Mouse (Mus musculus): ENCODE data around the gene Prn.

GRCm38 (mm10) chr2:131954835-131955234 is 45.1 kb downstream of the Prn start:
- TF ChIP-seq CTCF (IDR thresholded peaks at IDR 0.05; ENCODE audit: insufficient read depth, low read length) (no peak), POLR2A (IDR thresholded peaks at IDR 0.05; ENCODE audit: borderline replicate concordance, extremely low read depth, low read depth, low read length) (no peak)

All from lung, adult 2 months (tissue).